In the genomic region with DNA sequence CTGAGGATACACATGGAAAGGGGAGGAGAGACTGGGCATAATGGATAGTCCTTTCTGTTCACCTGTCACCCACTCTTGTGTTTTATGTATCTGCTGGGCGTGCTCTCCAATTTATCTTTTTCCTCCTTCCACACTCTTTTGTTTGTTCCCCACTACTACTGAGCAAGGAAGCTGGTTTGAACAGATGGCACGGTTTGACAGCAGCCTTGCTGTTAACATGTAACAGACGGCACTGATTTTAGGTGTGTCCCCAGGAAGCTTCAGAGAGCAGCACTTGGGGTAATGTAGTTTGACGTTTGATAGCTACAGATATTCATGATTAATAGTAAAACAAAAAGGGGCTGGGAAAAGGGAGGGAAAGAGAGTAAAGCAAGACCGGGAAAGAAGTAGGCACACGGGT, we compare ENCODE assay signal across 26 mouse cellular contexts. TPM values are rescaled to one million over a fixed set of nuclear protein-coding genes. Genes with fewer than 3 reads are reported as not detected.
A peak's percentile ranks its signal among the peaks of the same experiment; 100 is the strongest.
DNase-seq lines count a peak whose midpoint lies in the region; ATAC-seq and TF ChIP-seq lines count a peak whose summit lies in the region.
"Had no signal": no experiment of that assay in that cellular context is flagged by ENCODE, and none has a peak within 500 bp of the region (broad histone marks: within the 10 kb centered on the region; RNA-seq: fewer than 3 reads in every experiment).

No protein-coding gene starts in this region.

- no peak overlapping the region for H3K4me3 ChIP-seq in forebrain, embryonic 15.5 days
- no peak overlapping the region for H3K4me3 ChIP-seq in forebrain, embryonic 10.5 days
- H3K4me3 ChIP-seq in hindbrain, postnatal 0 days (ENCODE audit: low read length): no peak overlapping the region
- no peak overlapping the region for H3K4me3 ChIP-seq in hindbrain, embryonic 13.5 days
- no peak overlapping the region for H3K4me3 ChIP-seq in forebrain, embryonic 16.5 days (replicated peaks; ENCODE audit: low read length)
- H3K4me3 ChIP-seq: embryonic facial prominence, embryonic 15.5 days; erythroblast, embryonic 14.5 days; heart, adult 2 months; hindbrain, embryonic 10.5 days had no signal

- H3K4me1 ChIP-seq in forebrain, embryonic 15.5 days: no peaks in the 10 kb centered on the region
- H3K4me1 ChIP-seq in forebrain, embryonic 10.5 days: no peaks in the 10 kb centered on the region
- no peaks in the 10 kb centered on the region for H3K4me1 ChIP-seq in hindbrain, postnatal 0 days (ENCODE audit: insufficient read depth, low read length)
- H3K4me1 ChIP-seq in hindbrain, embryonic 13.5 days (replicated peaks): no peaks in the 10 kb centered on the region
- 0 out of 2 replicates have a peak, but pooled peaks cover 4% of the 10 kb centered on the region for H3K4me1 ChIP-seq in forebrain, embryonic 16.5 days (replicated peaks; ENCODE audit: control insufficient read depth, insufficient read depth, low read length)
- H3K4me1 ChIP-seq: embryonic facial prominence, embryonic 15.5 days; hindbrain, embryonic 10.5 days had no signal

- no peaks in the 10 kb centered on the region for H3K27me3 ChIP-seq in forebrain, embryonic 15.5 days
- no peaks in the 10 kb centered on the region for H3K27me3 ChIP-seq in forebrain, embryonic 10.5 days (ENCODE audit: poor library complexity, severe bottlenecking)
- H3K27me3 ChIP-seq in hindbrain, postnatal 0 days (ENCODE audit: insufficient read depth, low read length): no peaks in the 10 kb centered on the region
- H3K27me3 ChIP-seq in hindbrain, embryonic 13.5 days: no peaks in the 10 kb centered on the region
- H3K27me3 ChIP-seq in forebrain, embryonic 16.5 days (replicated peaks; ENCODE audit: control insufficient read depth, insufficient read depth, low read length): no peaks in the 10 kb centered on the region
- H3K27me3 ChIP-seq: CH12.LX; embryonic facial prominence, embryonic 15.5 days; Patski had no signal

- no peak for DNase-seq in forebrain, embryonic 10.5 days (ENCODE audit: extremely low spot score, low spot score)
- peak; percentile 18 for DNase-seq in hindbrain, postnatal 0 days (ENCODE audit: low spot score)
- no peak for DNase-seq in lung, adult 18-20 months
- DNase-seq: adrenal gland, postnatal 14 days; cerebellum, adult 2 months; embryo, embryonic 11 days; gastrocnemius, postnatal 10 days; heart, adult 2 months; kidney, adult 2 months had no signal

- H3K9ac ChIP-seq in forebrain, embryonic 15.5 days (replicated peaks): no peak overlapping the region
- H3K9ac ChIP-seq in hindbrain, postnatal 0 days (replicated peaks; ENCODE audit: low read length): no peak overlapping the region
- H3K9ac ChIP-seq in hindbrain, embryonic 13.5 days: no peak overlapping the region
- H3K9ac ChIP-seq in forebrain, embryonic 16.5 days (replicated peaks; ENCODE audit: low read depth, low read length): no peak overlapping the region
- H3K9ac ChIP-seq: embryonic facial prominence, embryonic 15.5 days had no signal

- no peak for TF ChIP-seq CTCF in hindbrain, postnatal 0 days (IDR thresholded peaks at IDR 0.05; ENCODE audit: low read depth)

- no peak overlapping the region for H3K27ac ChIP-seq in forebrain, embryonic 15.5 days (replicated peaks)
- no peak overlapping the region for H3K27ac ChIP-seq in forebrain, embryonic 10.5 days
- no peak overlapping the region for H3K27ac ChIP-seq in hindbrain, postnatal 0 days
- H3K27ac ChIP-seq in hindbrain, embryonic 13.5 days: no peak overlapping the region
- no peak overlapping the region for H3K27ac ChIP-seq in forebrain, embryonic 16.5 days (ENCODE audit: low read length)
- H3K27ac ChIP-seq: embryonic facial prominence, embryonic 15.5 days; heart, adult 2 months; hindbrain, embryonic 10.5 days had no signal

- no peaks in the 10 kb centered on the region for H3K36me3 ChIP-seq in forebrain, embryonic 15.5 days
- H3K36me3 ChIP-seq in forebrain, embryonic 10.5 days (replicated peaks): no peaks in the 10 kb centered on the region
- H3K36me3 ChIP-seq in hindbrain, postnatal 0 days (ENCODE audit: insufficient read depth, low read length): no peaks in the 10 kb centered on the region
- H3K36me3 ChIP-seq in hindbrain, embryonic 13.5 days: no peaks in the 10 kb centered on the region
- no peaks in the 10 kb centered on the region for H3K36me3 ChIP-seq in forebrain, embryonic 16.5 days (ENCODE audit: control insufficient read depth, insufficient read depth)
- H3K36me3 ChIP-seq: embryonic facial prominence, embryonic 15.5 days; hindbrain, embryonic 10.5 days had no signal

- ATAC-seq in forebrain, embryonic 15.5 days (replicated peaks): peak; percentile 67; the same call in 1 of the 2 replicates
- no peak for ATAC-seq in hindbrain, postnatal 0 days
- no peak for ATAC-seq in hindbrain, embryonic 13.5 days (ENCODE audit: low FRiP score)
- peak; percentile 86 for ATAC-seq in forebrain, embryonic 16.5 days
- ATAC-seq: intestine, embryonic 16.5 days; Patski had no signal

- no peaks in the 10 kb centered on the region for H3K9me3 ChIP-seq in forebrain, embryonic 15.5 days
- no peaks in the 10 kb centered on the region for H3K9me3 ChIP-seq in forebrain, embryonic 10.5 days
- H3K9me3 ChIP-seq in hindbrain, postnatal 0 days (ENCODE audit: low read length): no peaks in the 10 kb centered on the region
- no peaks in the 10 kb centered on the region for H3K9me3 ChIP-seq in hindbrain, embryonic 13.5 days
- no peaks in the 10 kb centered on the region for H3K9me3 ChIP-seq in forebrain, embryonic 16.5 days (ENCODE audit: control insufficient read depth, low read length)
- H3K9me3 ChIP-seq: embryonic facial prominence, embryonic 15.5 days; hindbrain, embryonic 10.5 days had no signal

- WGBS in forebrain, embryonic 15.5 days: 70% methylated on average over 6 of the region's 6 CpGs
- WGBS in forebrain, embryonic 10.5 days: 85% methylated on average over 6 of the region's 6 CpGs
- WGBS in hindbrain, postnatal 0 days: 70% methylated on average over 6 of the region's 6 CpGs
- 70% methylated on average over 6 of the region's 6 CpGs for WGBS in hindbrain, embryonic 13.5 days
- 67% methylated on average over 6 of the region's 6 CpGs for WGBS in forebrain, embryonic 16.5 days

- H3K4me2 ChIP-seq in forebrain, embryonic 15.5 days (replicated peaks): no peak overlapping the region
- no peak overlapping the region for H3K4me2 ChIP-seq in hindbrain, postnatal 0 days (ENCODE audit: low read depth, low read length)
- H3K4me2 ChIP-seq in hindbrain, embryonic 13.5 days: no peak overlapping the region
- no peak overlapping the region for H3K4me2 ChIP-seq in forebrain, embryonic 16.5 days (ENCODE audit: low read length)
- H3K4me2 ChIP-seq: embryonic facial prominence, embryonic 15.5 days; heart, embryonic 11.5 days had no signal

RNA-seq across cellular contexts. Expression of a gene that starts 7.1 kb away (rescaled TPM):
- polyA plus RNA-seq in forebrain, embryonic 15.5 days (2015; fragmentation: Nextera tagmentation; extraction: Ambion mirVana): not detected in 2 replicates
- polyA plus RNA-seq in forebrain, embryonic 10.5 days (2016; fragmentation: Nextera tagmentation; extraction: Ambion mirVana): not detected in 2 replicates
- total RNA-seq in hindbrain, postnatal 0 days (2014; rRNA removed): not detected in 2 replicates
- not detected in 2 replicates for polyA plus RNA-seq in hindbrain, postnatal 0 days (2015; fragmentation: Nextera tagmentation; extraction: Ambion mirVana)
- polyA plus RNA-seq in hindbrain, embryonic 13.5 days (2015; fragmentation: Nextera tagmentation; extraction: Ambion mirVana): not detected in 2 replicates
- not detected in 2 replicates for polyA plus RNA-seq in forebrain, embryonic 16.5 days (2015; fragmentation: Nextera tagmentation; extraction: Ambion mirVana)
- total RNA-seq: adrenal gland, adult 18-20 months; adrenal gland, postnatal 14 days; CH12.LX; common myeloid progenitor, adult 5-6 weeks; gastrocnemius, postnatal 10 days; gastrocnemius, postnatal 4 days; heart, adult 2 months; heart, postnatal 25 days had no signal
- polyA plus RNA-seq: activated CD4-positive, CD25-positive, alpha-beta regulatory T cell, adult 4 months; cerebellum, adult 2 months; embryonic facial prominence, embryonic 11.5 days; erythroblast, embryonic 14.5 days; heart, adult 2 months; heart, embryonic 11.5 days; heart, embryonic 16.5 days; hindbrain, embryonic 10.5 days; intestine, embryonic 16.5 days; kidney, adult 2 months; Patski had no signal

RNA-seq across cellular contexts. Expression of a gene that starts 30.8 kb away (rescaled TPM):
- 0.55 and 0.81 TPM in 2 replicates for polyA plus RNA-seq in forebrain, embryonic 15.5 days (2015; fragmentation: Nextera tagmentation; extraction: Ambion mirVana)
- polyA plus RNA-seq in forebrain, embryonic 10.5 days (2016; fragmentation: Nextera tagmentation; extraction: Ambion mirVana): 0.18 and 0.52 TPM in 2 replicates
- 1.5 and 1.8 TPM in 2 replicates for total RNA-seq in hindbrain, postnatal 0 days (2014; rRNA removed)
- 1.3 and 1.7 TPM in 2 replicates for polyA plus RNA-seq in hindbrain, postnatal 0 days (2015; fragmentation: Nextera tagmentation; extraction: Ambion mirVana)
- polyA plus RNA-seq in hindbrain, embryonic 13.5 days (2015; fragmentation: Nextera tagmentation; extraction: Ambion mirVana): 0.64 and 0.80 TPM in 2 replicates
- 1.2 TPM in 2 replicates for polyA plus RNA-seq in forebrain, embryonic 16.5 days (2015; fragmentation: Nextera tagmentation; extraction: Ambion mirVana)
- total RNA-seq: adrenal gland, postnatal 14 days; common myeloid progenitor, adult 5-6 weeks had no signal
- polyA plus RNA-seq: activated CD4-positive, CD25-positive, alpha-beta regulatory T cell, adult 4 months; erythroblast, embryonic 14.5 days had no signal

RNA-seq across cellular contexts. Expression of a gene that starts 34.8 kb away (rescaled TPM):
- polyA plus RNA-seq in forebrain, embryonic 15.5 days (2015; fragmentation: Nextera tagmentation; extraction: Ambion mirVana): not detected in 2 replicates
- polyA plus RNA-seq in forebrain, embryonic 10.5 days (2016; fragmentation: Nextera tagmentation; extraction: Ambion mirVana): not detected in 2 replicates
- not detected in 2 replicates for total RNA-seq in hindbrain, postnatal 0 days (2014; rRNA removed)
- polyA plus RNA-seq in hindbrain, postnatal 0 days (2015; fragmentation: Nextera tagmentation; extraction: Ambion mirVana): not detected in 2 replicates
- not detected in 2 replicates for polyA plus RNA-seq in hindbrain, embryonic 13.5 days (2015; fragmentation: Nextera tagmentation; extraction: Ambion mirVana)
- polyA plus RNA-seq in forebrain, embryonic 16.5 days (2015; fragmentation: Nextera tagmentation; extraction: Ambion mirVana): not detected in 2 replicates
- total RNA-seq: adrenal gland, adult 18-20 months; adrenal gland, postnatal 14 days; CH12.LX; common myeloid progenitor, adult 5-6 weeks; gastrocnemius, postnatal 10 days; gastrocnemius, postnatal 4 days; heart, adult 2 months; heart, postnatal 25 days had no signal
- polyA plus RNA-seq: activated CD4-positive, CD25-positive, alpha-beta regulatory T cell, adult 4 months; cerebellum, adult 2 months; embryonic facial prominence, embryonic 11.5 days; erythroblast, embryonic 14.5 days; heart, adult 2 months; heart, embryonic 11.5 days; heart, embryonic 16.5 days; hindbrain, embryonic 10.5 days; intestine, embryonic 16.5 days; kidney, adult 2 months; Patski had no signal

RNA-seq across cellular contexts. Expression of a gene that starts 37.3 kb away (rescaled TPM):
- not detected in 2 replicates for polyA plus RNA-seq in forebrain, embryonic 15.5 days (2015; fragmentation: Nextera tagmentation; extraction: Ambion mirVana)
- not detected in 2 replicates for polyA plus RNA-seq in forebrain, embryonic 10.5 days (2016; fragmentation: Nextera tagmentation; extraction: Ambion mirVana)
- total RNA-seq in hindbrain, postnatal 0 days (2014; rRNA removed): not detected in 2 replicates
- polyA plus RNA-seq in hindbrain, postnatal 0 days (2015; fragmentation: Nextera tagmentation; extraction: Ambion mirVana): not detected in 2 replicates
- polyA plus RNA-seq in hindbrain, embryonic 13.5 days (2015; fragmentation: Nextera tagmentation; extraction: Ambion mirVana): not detected in 2 replicates
- not detected in 2 replicates for polyA plus RNA-seq in forebrain, embryonic 16.5 days (2015; fragmentation: Nextera tagmentation; extraction: Ambion mirVana)
- total RNA-seq: adrenal gland, adult 18-20 months; adrenal gland, postnatal 14 days; CH12.LX; common myeloid progenitor, adult 5-6 weeks; gastrocnemius, postnatal 10 days; gastrocnemius, postnatal 4 days; heart, adult 2 months; heart, postnatal 25 days had no signal
- polyA plus RNA-seq: activated CD4-positive, CD25-positive, alpha-beta regulatory T cell, adult 4 months; cerebellum, adult 2 months; embryonic facial prominence, embryonic 11.5 days; erythroblast, embryonic 14.5 days; heart, adult 2 months; heart, embryonic 11.5 days; heart, embryonic 16.5 days; hindbrain, embryonic 10.5 days; intestine, embryonic 16.5 days; kidney, adult 2 months; Patski had no signal

RNA-seq across cellular contexts. Expression of a gene that starts 47.4 kb away (rescaled TPM):
- not detected in 2 replicates for polyA plus RNA-seq in forebrain, embryonic 15.5 days (2015; fragmentation: Nextera tagmentation; extraction: Ambion mirVana)
- not detected in 2 replicates for polyA plus RNA-seq in forebrain, embryonic 10.5 days (2016; fragmentation: Nextera tagmentation; extraction: Ambion mirVana)
- total RNA-seq in hindbrain, postnatal 0 days (2014; rRNA removed): not detected in 2 replicates
- polyA plus RNA-seq in hindbrain, postnatal 0 days (2015; fragmentation: Nextera tagmentation; extraction: Ambion mirVana): not detected in 2 replicates
- polyA plus RNA-seq in hindbrain, embryonic 13.5 days (2015; fragmentation: Nextera tagmentation; extraction: Ambion mirVana): not detected in 2 replicates
- polyA plus RNA-seq in forebrain, embryonic 16.5 days (2015; fragmentation: Nextera tagmentation; extraction: Ambion mirVana): not detected in 2 replicates
- total RNA-seq: adrenal gland, adult 18-20 months; adrenal gland, postnatal 14 days; CH12.LX; common myeloid progenitor, adult 5-6 weeks; gastrocnemius, postnatal 10 days; gastrocnemius, postnatal 4 days; heart, adult 2 months; heart, postnatal 25 days had no signal
- polyA plus RNA-seq: activated CD4-positive, CD25-positive, alpha-beta regulatory T cell, adult 4 months; cerebellum, adult 2 months; embryonic facial prominence, embryonic 11.5 days; erythroblast, embryonic 14.5 days; heart, adult 2 months; heart, embryonic 11.5 days; heart, embryonic 16.5 days; hindbrain, embryonic 10.5 days; intestine, embryonic 16.5 days; kidney, adult 2 months; Patski had no signal

Comparison
In these comparisons a context has a peak if more than half of its experiments do, and no peak if none do; other contexts are left out.
1. ATAC-seq: peak in forebrain, embryonic 15.5 days (single experiment) and forebrain, embryonic 16.5 days (single experiment); none in hindbrain, postnatal 0 days (single experiment) and hindbrain, embryonic 13.5 days (single experiment).